9 mouse cellular contexts compared by ENCODE assay signal in genomic region chr4:123625332-123626072, GRCm38 (mm10). TPM values are rescaled to one million over a fixed set of nuclear protein-coding genes. Genes with fewer than 3 reads are reported as not detected.
DNase-seq lines count a peak whose midpoint lies in the region; ATAC-seq and TF ChIP-seq lines count a peak whose summit lies in the region.
"Had no signal": no experiment of that assay in that cellular context is flagged by ENCODE, and none has a peak within 500 bp of the region (broad histone marks: within the 10 kb centered on the region; RNA-seq: fewer than 3 reads in every experiment).

No protein-coding gene starts in this region.

- peaks cover 23% of the 10 kb centered on the region for H3K4me1 ChIP-seq in hindbrain, embryonic 13.5 days (replicated peaks)
- peaks cover 13% of the 10 kb centered on the region for H3K4me1 ChIP-seq in hindbrain, embryonic 16.5 days (ENCODE audit: control insufficient read depth, insufficient read depth, low read depth, low read length)
- peaks cover 34% of the 10 kb centered on the region for H3K4me1 ChIP-seq in midbrain, embryonic 10.5 days
- peaks cover 26% of the 10 kb centered on the region for H3K4me1 ChIP-seq in midbrain, embryonic 15.5 days
- H3K4me1 ChIP-seq in cortical plate, adult 2 months (ENCODE audit: control insufficient read depth, insufficient read depth, low read length) = peaks cover 8% of the 10 kb centered on the region

- WGBS in hindbrain, embryonic 13.5 days = 81% methylated on average over 6 of the region's 6 CpGs
- 75% methylated on average over 6 of the region's 6 CpGs for WGBS in hindbrain, embryonic 16.5 days
- 72% methylated on average over 6 of the region's 6 CpGs for WGBS in midbrain, embryonic 10.5 days
- 74% methylated on average over 6 of the region's 6 CpGs for WGBS in midbrain, embryonic 15.5 days

- no peak overlapping the region for H3K4me3 ChIP-seq in hindbrain, embryonic 13.5 days
- H3K4me3 ChIP-seq in hindbrain, embryonic 16.5 days (ENCODE audit: low read length) = no peak overlapping the region
- H3K4me3 ChIP-seq in midbrain, embryonic 10.5 days = no peak overlapping the region
- H3K4me3 ChIP-seq in midbrain, embryonic 15.5 days = no peak overlapping the region
- H3K4me3 ChIP-seq in cortical plate, adult 2 months (ENCODE audit: insufficient read depth, low read length) = no peak overlapping the region
- H3K4me3 ChIP-seq in myocyte = no peak overlapping the region
- H3K4me3 ChIP-seq: midbrain, embryonic 13.5 days had no signal

- ATAC-seq in hindbrain, embryonic 13.5 days (ENCODE audit: low FRiP score) = no peak
- ATAC-seq in hindbrain, embryonic 16.5 days = no peak
- no peak for ATAC-seq in midbrain, embryonic 15.5 days (replicated peaks)
- ATAC-seq: midbrain, embryonic 13.5 days had no signal

- peaks cover 19% of the 10 kb centered on the region for H3K79me2 ChIP-seq in myocyte (ENCODE audit: control insufficient read depth, insufficient read depth)

- no peaks in the 10 kb centered on the region for H3K27me3 ChIP-seq in hindbrain, embryonic 13.5 days
- H3K27me3 ChIP-seq in hindbrain, embryonic 16.5 days (replicated peaks; ENCODE audit: control insufficient read depth, insufficient read depth, low read length) = no peaks in the 10 kb centered on the region
- no peaks in the 10 kb centered on the region for H3K27me3 ChIP-seq in midbrain, embryonic 10.5 days (ENCODE audit: low read depth, poor library complexity, severe bottlenecking)
- no peaks in the 10 kb centered on the region for H3K27me3 ChIP-seq in midbrain, embryonic 15.5 days (replicated peaks)
- no peaks in the 10 kb centered on the region for H3K27me3 ChIP-seq in myocyte (ENCODE audit: control insufficient read depth, insufficient read depth, insufficient read length)
- H3K27me3 ChIP-seq: midbrain, embryonic 13.5 days had no signal

- H3K27ac ChIP-seq in hindbrain, embryonic 13.5 days = peak overlapping the region; percentile 49
- H3K27ac ChIP-seq in hindbrain, embryonic 16.5 days (ENCODE audit: low read depth, low read length) = no peak overlapping the region
- H3K27ac ChIP-seq in midbrain, embryonic 10.5 days (replicated peaks) = peak overlapping the region; percentile 68; the same call in 1 of the 2 replicates
- no peak overlapping the region for H3K27ac ChIP-seq in midbrain, embryonic 15.5 days
- peak overlapping the region; percentile 71; the same call in 1 of the 2 replicates for H3K27ac ChIP-seq in cortical plate, adult 2 months (ENCODE audit: insufficient read depth, low read length)

- no peaks in the 10 kb centered on the region for H3K9me3 ChIP-seq in hindbrain, embryonic 13.5 days
- no peaks in the 10 kb centered on the region for H3K9me3 ChIP-seq in hindbrain, embryonic 16.5 days (ENCODE audit: control insufficient read depth, low read length)
- no peaks in the 10 kb centered on the region for H3K9me3 ChIP-seq in midbrain, embryonic 10.5 days (replicated peaks)
- no peaks in the 10 kb centered on the region for H3K9me3 ChIP-seq in midbrain, embryonic 15.5 days
- H3K9me3 ChIP-seq: midbrain, embryonic 13.5 days had no signal

- H3ac ChIP-seq in myocyte (ENCODE audit: control insufficient read depth, insufficient read length) = no peak overlapping the region

- H3K36me3 ChIP-seq in hindbrain, embryonic 13.5 days = peaks cover 4% of the 10 kb centered on the region; the same call in 1 of the 2 replicates
- no peaks in the 10 kb centered on the region for H3K36me3 ChIP-seq in hindbrain, embryonic 16.5 days (ENCODE audit: control insufficient read depth, insufficient read depth, low read length)
- peaks cover 2% of the 10 kb centered on the region; the same call in 1 of the 2 replicates for H3K36me3 ChIP-seq in midbrain, embryonic 10.5 days
- H3K36me3 ChIP-seq in midbrain, embryonic 15.5 days (replicated peaks) = no peaks in the 10 kb centered on the region
- H3K36me3 ChIP-seq in myocyte (ENCODE audit: control insufficient read depth, insufficient read depth) = no peaks in the 10 kb centered on the region

- H3K4me2 ChIP-seq in hindbrain, embryonic 13.5 days = no peak overlapping the region
- H3K4me2 ChIP-seq in hindbrain, embryonic 16.5 days (ENCODE audit: low read length) = no peak overlapping the region
- no peak overlapping the region for H3K4me2 ChIP-seq in midbrain, embryonic 15.5 days
- peak overlapping the region; percentile 25 for H3K4me2 ChIP-seq in myocyte (ENCODE audit: low read depth)
- H3K4me2 ChIP-seq: midbrain, embryonic 13.5 days had no signal

- no peak for DNase-seq in midbrain, embryonic 10.5 days (ENCODE audit: low spot score)
- DNase-seq in embryo, embryonic 9.5 days (ENCODE audit: extremely low spot score) = no peak
- DNase-seq: cerebellum, postnatal 14 days had no signal

- no peak for TF ChIP-seq POLR2A in cortical plate, adult 2 months (IDR thresholded peaks at IDR 0.05; ENCODE audit: extremely low read depth, insufficient read depth, low read length)
- TF ChIP-seq POLR2A in myocyte (IDR thresholded peaks at IDR 0.05; ENCODE audit: insufficient read length, low read depth) = no peak

- TF ChIP-seq CTCF in cortical plate, adult 2 months (IDR thresholded peaks at IDR 0.05; ENCODE audit: extremely low read depth, insufficient read depth, low read length) = no peak

- H3K9ac ChIP-seq in hindbrain, embryonic 13.5 days = no peak overlapping the region
- no peak overlapping the region for H3K9ac ChIP-seq in hindbrain, embryonic 16.5 days (ENCODE audit: low read depth, low read length)
- no peak overlapping the region for H3K9ac ChIP-seq in midbrain, embryonic 15.5 days

TF ChIP-seq in myocyte, 11 proteins besides CTCF, POLR2A, EP300 and RAD21:
- peak in 2 of 3 experiments; percentile 57 to 64 for TF ChIP-seq MYOG (IDR thresholded peaks at IDR 0.05; ENCODE audit: control insufficient read depth in 1 of 3, insufficient read depth in 1 of 3, insufficient read length in 2 of 3, low read depth in 2 of 3)
- TF ChIP-seq MAX (IDR thresholded peaks at IDR 0.05; ENCODE audit: low read depth) = no peak
- no peak for TF ChIP-seq TCF3 (IDR thresholded peaks at IDR 0.05; ENCODE audit: insufficient read length, low read depth)
- no peak for TF ChIP-seq POLR2AphosphoS2 (IDR thresholded peaks at IDR 0.05; ENCODE audit: insufficient read length, low read depth)
- no peak for TF ChIP-seq USF1 (IDR thresholded peaks at IDR 0.05; ENCODE audit: low read depth)
- no peak for TF ChIP-seq REST (IDR thresholded peaks at IDR 0.05; ENCODE audit: insufficient read depth, insufficient read length)
- TF ChIP-seq TCF12 (IDR thresholded peaks at IDR 0.05; ENCODE audit: insufficient read depth, poor library complexity, severe bottlenecking) = no peak
- peak in 2 of 3 experiments; percentile 1 to 44 for TF ChIP-seq MYOD1 (IDR thresholded peaks at IDR 0.05; ENCODE audit: control insufficient read depth in 1 of 3, insufficient read length in 2 of 3, low read depth in 2 of 3)
- TF ChIP-seq E2F4 (IDR thresholded peaks at IDR 0.05; ENCODE audit: insufficient read depth) = no peak
- TF ChIP-seq CEBPB (IDR thresholded peaks at IDR 0.05; ENCODE audit: insufficient read depth, poor library complexity, severe bottlenecking) = no peak; the same call in 1 of the 2 replicates
- TF ChIP-seq SRF (IDR thresholded peaks at IDR 0.05; ENCODE audit: control insufficient read depth, insufficient read length, low read depth) = no peak

RNA-seq across cellular contexts. Expression of gene Macf1, which starts 58.7 kb away (rescaled TPM):
- 67.3 and 69.5 TPM in 2 replicates for polyA plus RNA-seq in hindbrain, embryonic 13.5 days (2015; fragmentation: Nextera tagmentation; extraction: Ambion mirVana)
- 61.0 and 62.2 TPM in 2 replicates for polyA plus RNA-seq in hindbrain, embryonic 16.5 days (2015; fragmentation: Nextera tagmentation; extraction: Ambion mirVana)
- 39.2 and 46.2 TPM in 2 replicates for polyA plus RNA-seq in midbrain, embryonic 10.5 days (2016; fragmentation: Nextera tagmentation; extraction: Ambion mirVana)
- polyA plus RNA-seq in midbrain, embryonic 15.5 days (2015; fragmentation: Nextera tagmentation; extraction: Ambion mirVana) = 76.4 and 82.6 TPM in 2 replicates
- 137 and 141 TPM in 2 replicates for polyA plus RNA-seq in cortical plate, adult 2 months (2012; rRNA removed)
- polyA plus RNA-seq in myocyte (2012; fragmentation: generic; extraction: Trizol) = 88.5 TPM

Comparison
In these comparisons a context has a peak if more than half of its experiments do, and no peak if none do; other contexts are left out.
1. H3K27ac ChIP-seq: peak in hindbrain, embryonic 13.5 days (single experiment), midbrain, embryonic 10.5 days (single experiment) and cortical plate, adult 2 months (single experiment); none in hindbrain, embryonic 16.5 days (single experiment) and midbrain, embryonic 15.5 days (single experiment).